Mouse (Mus musculus): Measurements from ENCODE around the gene St5.

Gene St5

GRCm38 (mm10) chr7:109492616-109493318 lies 210.6 kb downstream of the St5 start:
- no peak for DNase-seq (ENCODE audit: low spot score in 2 of 2)

GRCm38 (mm10) chr7:109484221-109484620 lies 219.2 kb downstream of the St5 start:
- DNase-seq (ENCODE audit: low spot score in 2 of 2) = no peak

- DNase-seq (ENCODE audit: low spot score in 2 of 2) = no peak
Measured at GRCm38 (mm10) chr7:109480765-109481197, 222.6 kb downstream of the St5 start.

- no peak for DNase-seq (ENCODE audit: low spot score in 2 of 2)
Measured at GRCm38 (mm10) chr7:109477926-109478325, 225.5 kb downstream of the St5 start.

Data from frontal cortex, postnatal 14 days (tissue).